Mouse (Mus musculus) bone marrow macrophage, adult 2 months (primary cell): ENCODE results near the gene Dync2h1.

ENCODE experiments used
- CTCF ChIP-seq: IDR thresholded peaks from 2 replicates; pipeline ENCODE4 v1.5.1; 2012; ENCODE audit warnings: low read depth, mild to moderate bottlenecking, low read length, moderate library complexity
- POLR2A ChIP-seq: IDR thresholded peaks from 2 replicates; pipeline ENCODE4 v1.6.1; 2012; ENCODE audit warnings: mild to moderate bottlenecking, low read depth, low read length, borderline replicate concordance

GRCm38 (mm10) chr9:6927399-6928035, 256.7 kb downstream of the Dync2h1 start:
- no peak for TF ChIP-seq POLR2A
- no peak for TF ChIP-seq CTCF
